Mouse (Mus musculus) mouse trophoblast stem cell (cell line): ENCODE results near the gene Psmb9.

Experiments
- in situ Hi-C, 2 experiments: fragments of 300-500 bp; cut with MseI, MboI; formaldehyde crosslinking; loops; 2 replicates in 1 of 2; 3 replicates in 1 of 2; pipeline ENCODE4 v1.15.1; 2025

Psmb9 gene

DNA sequence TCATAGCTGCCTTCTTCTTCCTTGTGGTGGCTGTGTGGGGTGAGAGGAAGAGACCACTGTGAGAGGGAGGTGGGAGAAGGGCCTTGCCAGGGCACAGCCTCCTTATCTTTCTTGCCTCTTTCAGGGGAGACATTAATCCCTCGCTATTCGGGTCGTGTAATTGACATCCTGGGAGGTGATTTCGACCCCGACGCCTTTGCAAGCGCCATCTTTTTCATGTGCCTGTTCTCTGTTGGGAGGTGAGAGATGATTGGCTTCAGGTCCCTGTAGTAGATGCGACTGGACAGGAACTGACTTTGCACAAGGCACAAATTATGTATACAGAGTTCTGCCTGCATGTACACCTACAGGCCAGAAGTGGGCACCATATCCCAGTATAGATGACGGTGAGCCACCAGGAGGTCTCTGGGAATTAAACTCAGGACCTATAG lies 18.2 kb upstream of the Psmb9 start:
- in situ Hi-C loops: no loop called here

DNA sequence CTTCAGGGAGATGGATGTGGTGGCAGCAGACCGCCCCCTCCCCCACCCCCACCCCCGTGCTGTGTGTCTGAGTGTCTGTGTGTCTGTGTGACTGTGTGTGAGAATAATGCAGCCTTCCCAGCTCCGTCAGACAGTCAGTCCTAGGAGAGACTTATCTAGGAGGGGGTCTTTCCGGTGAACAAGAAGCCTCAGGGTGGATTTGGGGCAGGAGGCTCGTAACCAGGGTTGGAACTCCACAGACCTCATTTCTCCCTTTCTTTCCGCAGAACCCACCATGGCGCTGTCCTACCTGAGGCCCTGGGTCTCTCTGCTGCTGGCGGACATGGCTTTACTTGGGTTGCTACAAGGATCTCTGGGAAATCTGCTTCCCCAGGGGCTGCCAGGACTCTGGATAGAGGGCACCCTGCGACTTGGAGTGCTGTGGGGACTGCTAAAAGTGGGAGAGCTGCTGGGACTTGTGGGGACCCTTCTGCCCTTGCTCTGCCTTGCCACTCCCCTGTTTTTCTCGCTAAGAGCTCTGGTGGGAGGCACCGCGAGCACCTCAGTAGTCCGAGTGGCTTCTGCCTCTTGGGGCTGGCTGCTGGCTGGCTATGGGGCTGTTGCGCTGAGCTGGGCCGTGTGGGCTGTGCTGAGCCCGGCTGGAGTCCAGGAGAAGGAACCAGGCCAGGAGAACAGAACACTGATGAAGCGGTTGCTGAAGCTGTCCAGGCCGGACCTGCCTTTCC lies 17.6 kb upstream of the Psmb9 start:
- in situ Hi-C loops: no loop called here

DNA sequence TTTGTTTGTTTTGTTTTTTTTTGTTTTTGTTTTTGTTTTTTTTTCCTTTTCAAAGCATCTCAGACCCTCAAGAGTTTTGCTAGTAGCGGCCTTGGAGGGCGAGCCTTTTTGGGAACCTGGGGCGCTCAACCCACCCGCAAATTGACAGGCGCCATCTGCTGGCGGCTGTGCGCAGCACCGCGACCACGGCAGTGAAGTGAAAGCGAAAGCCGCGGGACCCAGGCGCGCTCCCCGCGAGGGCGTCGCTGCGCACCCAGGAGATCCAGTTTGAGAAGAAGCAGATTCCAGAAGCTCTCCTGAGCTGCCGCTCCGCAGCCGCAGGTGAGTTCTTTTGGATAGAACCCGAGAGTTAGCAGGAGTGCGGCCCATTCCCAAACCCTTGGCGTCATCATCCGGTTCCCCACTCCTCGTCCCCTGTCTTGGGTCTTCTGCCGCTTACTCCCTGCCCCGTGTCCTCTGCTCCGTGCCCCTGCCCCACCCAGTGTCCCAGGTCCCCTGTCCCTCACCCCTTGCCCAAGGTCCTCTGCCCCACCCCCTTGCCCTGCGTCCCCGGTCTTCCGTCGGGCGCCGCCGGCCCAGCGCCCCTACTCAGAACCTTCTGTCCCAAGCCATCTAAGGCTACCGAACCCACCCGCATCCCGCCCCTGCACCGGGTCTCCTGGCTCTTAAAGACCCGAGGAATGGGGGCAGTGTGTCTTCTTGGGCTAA lies 16.9 kb upstream of the Psmb9 start:
- in situ Hi-C loops: no loop called here

DNA sequence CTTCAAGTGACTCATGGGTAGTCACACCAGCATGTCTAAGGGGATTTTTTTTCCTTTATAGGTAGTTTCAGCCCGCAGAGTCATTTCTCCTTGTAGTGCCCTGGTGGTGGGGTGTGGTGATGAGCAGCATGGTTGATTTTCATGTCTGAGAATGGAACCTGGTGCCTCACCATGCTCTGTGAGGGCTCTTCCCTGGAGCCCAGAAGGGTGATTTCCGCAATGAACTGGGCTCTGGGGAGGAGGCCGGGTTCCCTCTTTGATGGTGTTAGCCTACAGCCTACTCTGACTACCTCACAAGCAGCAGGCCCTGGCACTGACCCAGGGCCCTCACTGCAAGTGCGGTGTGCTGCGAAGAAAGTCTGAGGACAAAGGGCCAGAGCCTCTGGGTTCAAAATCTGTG lies 15.9 kb upstream of the Psmb9 start, which contains the start of gene Tap2:
Gene Tap2 (plus strand): TSS at position 84 of the 400 bp plus-strand sequence.
- in situ Hi-C loops: no loop called here

DNA sequence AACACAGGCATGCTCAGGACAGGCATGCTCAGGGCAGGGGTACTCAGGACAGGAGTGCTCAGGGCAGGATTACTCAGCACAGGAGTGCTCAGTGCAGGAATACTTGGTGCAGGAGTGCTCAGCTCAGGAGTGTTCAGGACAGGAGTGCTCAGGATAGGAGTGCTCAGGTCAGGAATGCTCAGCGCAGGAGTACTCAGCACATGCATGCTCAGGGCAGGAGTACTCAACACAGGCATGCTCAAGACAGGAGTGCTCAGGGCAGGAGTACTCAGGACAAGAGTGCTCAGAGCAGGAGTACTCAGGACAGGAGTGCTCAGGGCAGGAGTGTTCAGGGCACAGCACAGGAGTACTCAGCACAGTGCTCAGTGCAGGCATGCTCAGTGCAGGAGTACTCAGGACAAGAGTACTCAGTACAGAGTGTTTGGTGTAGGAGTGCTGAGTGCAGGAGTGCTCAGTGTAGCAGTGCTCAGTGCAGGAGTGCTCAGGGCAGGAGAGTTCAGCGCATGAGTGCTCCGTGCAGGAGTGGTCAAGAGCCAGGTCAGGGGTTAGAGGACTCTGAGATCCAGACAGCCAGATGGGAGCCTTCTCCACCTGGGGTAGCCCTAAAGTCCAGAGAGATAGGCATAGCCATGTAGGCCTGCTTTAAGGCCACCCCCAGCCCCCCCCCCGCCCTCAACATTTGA lies 15.3 kb upstream of the Psmb9 start:
- in situ Hi-C loops: no loop called here

DNA sequence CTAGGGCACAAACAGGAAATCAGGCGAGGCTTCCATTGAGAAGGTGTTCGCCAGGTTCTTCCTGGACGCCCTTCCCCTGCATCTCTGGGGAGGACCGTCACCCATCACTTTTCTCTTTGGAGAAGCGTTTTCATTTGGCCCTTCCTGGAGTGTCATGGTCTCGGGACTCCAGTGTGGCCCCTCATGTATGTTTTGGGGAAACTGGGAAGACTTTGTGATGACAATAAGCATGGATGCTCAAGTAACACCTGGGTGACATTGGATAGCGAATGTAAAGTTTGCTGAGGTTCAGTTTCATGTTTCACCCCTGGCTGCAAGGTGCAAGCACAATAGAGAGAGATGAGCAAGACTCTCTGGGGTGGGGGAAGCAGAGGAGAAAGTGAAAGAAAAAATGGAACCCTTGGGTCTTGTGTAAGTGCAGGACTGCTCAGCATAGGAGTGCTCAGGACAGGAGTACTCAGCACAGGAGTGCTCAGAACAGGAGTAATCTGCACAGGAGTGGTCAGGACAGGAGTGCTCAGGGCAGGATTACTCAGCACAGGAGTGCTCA lies 14.0 kb upstream of the Psmb9 start:
- in situ Hi-C loops: no loop called here

DNA sequence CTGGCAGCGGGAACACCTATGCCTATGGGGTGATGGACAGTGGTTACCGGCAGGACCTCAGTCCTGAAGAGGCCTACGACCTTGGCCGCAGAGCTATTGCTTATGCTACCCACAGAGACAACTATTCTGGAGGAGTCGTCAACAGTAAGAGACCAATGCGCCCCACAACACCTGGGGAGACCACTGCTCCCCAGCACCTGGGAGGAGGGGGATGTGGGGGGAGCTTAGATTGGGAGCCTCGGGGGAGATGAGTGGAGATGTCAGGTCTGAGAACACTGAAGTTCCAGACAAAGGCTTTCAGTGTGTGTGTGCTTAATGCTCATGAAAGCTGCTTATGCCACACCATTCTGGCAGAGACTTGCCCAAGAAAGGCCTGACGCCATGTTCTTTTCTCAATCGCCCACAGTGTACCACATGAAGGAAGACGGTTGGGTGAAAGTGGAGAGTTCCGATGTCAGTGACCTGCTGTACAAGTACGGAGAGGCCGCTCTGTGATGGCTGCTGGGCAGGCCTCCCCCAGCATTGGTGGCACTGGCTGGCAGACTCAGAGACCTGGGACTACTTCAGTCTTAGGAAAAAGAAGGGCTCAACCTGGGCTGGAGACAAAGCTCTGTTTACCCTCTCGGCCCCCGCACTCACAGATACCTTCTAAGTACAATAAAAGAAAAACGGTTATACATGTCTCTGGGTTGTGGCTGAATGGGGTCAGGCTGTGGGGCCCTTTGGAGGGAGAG lies 13.4 kb upstream of the Psmb9 start:
- in situ Hi-C loops: no loop called here

DNA sequence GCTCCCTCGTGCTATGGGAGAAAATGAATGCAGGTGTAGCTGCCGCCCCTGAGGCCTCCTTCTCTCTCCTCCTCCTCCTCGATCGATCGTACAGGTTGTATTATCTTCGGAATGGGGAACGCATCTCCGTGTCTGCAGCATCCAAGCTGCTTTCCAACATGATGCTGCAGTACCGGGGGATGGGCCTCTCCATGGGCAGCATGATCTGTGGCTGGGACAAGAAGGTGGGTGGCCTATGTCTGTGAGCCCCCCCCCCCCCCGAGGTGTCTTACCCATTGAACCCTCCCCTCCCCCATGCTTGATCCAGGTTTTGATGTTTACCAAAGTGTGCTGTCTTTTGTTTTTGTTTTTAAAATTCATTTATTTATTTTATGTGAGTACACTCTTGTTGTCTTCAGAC lies 12.5 kb upstream of the Psmb9 start:
- in situ Hi-C loops: no loop called here

DNA sequence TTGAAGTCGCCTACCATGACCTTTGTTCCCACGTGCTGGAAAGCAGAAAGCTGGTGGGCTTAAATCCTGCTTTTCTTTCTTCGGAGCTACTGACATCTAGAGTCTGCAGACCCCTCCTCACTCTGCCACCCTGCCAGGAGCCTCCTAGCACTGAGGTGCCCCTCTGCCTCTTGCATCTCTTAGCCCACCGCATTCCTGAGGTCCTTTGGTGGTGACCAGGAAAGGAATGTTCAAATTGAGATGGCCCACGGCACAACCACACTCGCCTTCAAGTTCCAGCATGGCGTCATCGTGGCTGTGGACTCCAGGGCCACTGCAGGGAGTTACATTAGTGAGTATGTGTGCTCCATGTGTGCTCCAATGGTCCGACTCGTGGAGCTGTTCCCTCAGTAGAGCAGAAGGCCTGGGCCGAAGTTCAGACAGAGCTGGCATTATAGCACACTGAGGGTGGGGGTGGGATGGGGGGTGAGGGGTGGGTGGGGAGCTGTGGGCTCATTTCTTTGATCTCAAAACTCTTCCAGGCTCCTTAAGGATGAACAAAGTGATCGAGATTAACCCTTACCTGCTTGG lies 11.6 kb upstream of the Psmb9 start:
- in situ Hi-C loops: no loop called here

DNA sequence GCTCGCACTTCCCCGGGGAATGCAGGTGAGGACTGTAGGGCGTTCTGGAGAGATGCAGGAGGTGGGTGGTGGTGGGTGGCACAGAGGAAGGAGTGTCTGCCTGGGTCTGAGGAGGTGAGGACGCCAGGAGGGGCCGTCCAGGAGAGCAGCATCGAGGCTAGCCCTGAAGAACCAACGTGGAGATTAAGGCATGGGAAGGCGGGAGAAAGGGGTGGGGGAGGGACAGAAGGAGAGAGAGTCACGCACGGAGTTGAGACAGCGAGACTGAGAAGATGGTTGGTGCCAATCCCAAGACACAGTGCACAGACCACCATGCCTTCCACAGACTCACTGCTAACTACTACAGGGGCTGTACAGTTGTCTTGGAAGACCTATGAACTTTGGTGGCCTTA lies 11.0 kb upstream of the Psmb9 start:
- in situ Hi-C loops: no loop called here

DNA sequence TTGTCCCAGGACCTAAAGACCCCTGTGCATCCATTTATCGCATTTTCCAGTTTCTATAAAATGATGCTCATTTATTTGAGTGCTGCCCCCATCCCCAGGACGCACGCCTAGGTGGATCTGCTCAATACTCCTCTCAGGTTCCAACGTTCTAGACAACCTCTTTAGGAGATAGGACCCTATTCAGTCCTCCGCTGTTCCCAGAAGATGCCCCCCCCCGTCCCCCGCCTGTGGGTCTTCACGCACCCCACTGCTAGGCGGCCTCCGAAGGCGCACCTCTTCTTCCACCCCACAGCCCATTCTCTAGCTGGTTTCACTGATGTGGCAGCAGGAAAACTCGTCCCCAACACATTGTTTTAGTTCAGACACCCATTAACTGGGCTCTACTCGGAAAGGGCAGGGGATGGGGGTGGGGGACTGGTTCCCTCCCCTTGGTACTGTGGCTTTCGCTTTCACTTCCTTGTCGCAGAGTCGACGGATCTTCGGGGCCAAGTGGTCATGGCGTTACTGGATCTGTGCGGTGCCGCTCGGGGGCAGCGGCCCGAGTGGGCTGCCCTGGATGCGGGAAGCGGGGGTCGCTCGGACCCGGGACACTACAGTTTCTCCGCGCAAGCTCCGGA lies 10.4 kb upstream of the Psmb9 start:
- in situ Hi-C loops: no loop called here

DNA sequence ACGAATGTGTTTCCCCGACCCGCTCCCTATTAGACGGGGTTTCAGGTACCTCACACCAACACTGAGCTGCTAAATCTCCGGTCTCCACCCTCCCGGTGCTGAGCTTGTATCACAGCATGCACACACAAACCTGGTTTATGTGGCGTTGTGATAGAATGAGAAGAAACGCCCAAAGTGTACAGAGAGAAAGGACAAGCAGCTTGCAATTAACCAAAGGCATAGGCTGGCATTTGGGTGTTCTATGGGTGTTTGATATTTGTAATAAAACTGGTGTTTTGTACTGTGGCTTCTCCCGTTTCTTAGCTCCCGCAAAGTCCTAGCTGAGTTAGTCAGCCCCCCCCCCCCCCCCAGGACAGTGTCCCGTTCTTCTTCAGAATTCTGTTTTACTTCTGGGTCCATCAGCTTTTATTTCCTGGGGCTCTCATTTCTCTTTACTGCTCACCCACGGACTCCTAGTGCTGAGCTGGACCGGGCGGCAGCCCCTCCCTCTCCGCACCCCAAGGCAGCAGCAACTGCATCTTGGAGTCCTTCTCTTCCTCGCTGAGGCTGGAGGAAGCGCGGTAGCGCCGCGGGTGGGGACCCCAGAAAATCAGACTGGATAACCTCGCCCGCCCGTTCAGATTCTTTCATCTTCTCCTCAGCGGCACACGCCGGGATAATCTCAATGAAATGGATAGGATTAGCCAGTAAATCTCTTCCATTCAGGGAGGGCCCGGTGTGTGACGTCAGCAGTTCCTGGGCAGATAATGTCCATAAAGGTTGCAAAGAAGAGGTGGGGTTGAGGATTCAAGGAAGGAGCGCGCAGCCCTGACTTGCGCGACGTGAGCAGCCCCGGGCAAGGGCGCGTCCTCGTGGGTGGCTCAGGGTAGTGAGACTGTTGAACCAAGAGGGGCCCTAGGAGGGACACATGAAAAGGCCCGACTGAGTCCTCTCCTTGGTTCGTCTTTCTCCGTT lies 9.7 kb upstream of the Psmb9 start, which contains the start of gene Psmb8:
Gene Psmb8 (plus strand): TSS at position 781 of the 954 bp plus-strand sequence.
- in situ Hi-C loops: no loop called here

DNA sequence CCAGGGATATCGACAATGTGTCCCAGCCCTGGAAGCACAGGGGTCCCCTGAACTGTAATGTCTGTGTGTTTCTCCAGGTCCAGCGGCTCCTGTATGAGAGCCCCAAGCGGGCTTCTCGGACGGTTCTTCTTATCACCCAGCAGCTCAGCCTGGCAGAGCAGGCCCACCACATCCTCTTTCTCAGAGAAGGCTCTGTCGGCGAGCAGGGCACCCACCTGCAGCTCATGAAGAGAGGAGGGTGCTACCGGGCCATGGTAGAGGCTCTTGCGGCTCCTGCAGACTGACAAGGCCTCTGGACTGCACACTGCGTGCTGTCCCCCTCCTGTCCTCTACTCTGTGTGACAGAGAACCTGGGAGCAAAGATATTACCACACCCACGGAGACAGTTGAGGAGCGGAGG lies 8.9 kb upstream of the Psmb9 start:
- in situ Hi-C loops: no loop called here

DNA sequence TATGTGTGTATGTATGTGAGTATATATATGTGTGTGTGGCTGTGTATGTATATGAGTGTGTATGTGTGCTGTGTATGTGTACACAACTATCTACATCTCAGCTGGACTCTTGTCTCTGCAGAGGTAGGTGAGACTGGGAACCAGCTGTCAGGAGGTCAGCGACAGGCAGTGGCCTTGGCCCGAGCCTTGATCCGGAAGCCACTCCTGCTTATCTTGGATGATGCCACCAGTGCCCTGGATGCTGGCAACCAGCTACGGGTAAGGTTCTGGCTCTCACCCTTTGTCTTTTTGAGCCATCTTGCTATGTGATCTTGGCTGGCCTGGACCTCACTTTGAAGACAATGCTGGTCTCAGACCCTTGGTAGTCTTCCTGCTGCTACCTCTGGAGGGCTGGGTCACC lies 7.2 kb upstream of the Psmb9 start:
- in situ Hi-C loops: no loop called here

DNA sequence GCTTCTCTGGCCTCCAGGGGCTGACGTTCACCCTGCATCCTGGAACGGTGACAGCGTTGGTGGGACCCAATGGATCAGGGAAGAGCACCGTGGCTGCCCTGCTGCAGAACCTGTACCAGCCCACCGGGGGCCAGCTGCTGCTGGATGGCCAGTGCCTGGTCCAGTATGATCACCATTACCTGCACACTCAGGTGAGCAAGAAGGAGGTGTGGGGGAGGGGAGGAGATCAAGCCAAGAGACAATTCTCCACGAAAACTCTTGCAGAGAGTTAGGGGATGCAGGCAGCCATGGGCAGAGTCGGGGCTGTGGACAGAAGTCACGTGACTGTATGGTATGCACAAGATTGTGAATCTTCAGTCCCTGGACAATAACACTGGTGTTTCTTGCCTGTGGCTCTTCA lies 5.9 kb upstream of the Psmb9 start:
- in situ Hi-C loops: no loop called here

DNA sequence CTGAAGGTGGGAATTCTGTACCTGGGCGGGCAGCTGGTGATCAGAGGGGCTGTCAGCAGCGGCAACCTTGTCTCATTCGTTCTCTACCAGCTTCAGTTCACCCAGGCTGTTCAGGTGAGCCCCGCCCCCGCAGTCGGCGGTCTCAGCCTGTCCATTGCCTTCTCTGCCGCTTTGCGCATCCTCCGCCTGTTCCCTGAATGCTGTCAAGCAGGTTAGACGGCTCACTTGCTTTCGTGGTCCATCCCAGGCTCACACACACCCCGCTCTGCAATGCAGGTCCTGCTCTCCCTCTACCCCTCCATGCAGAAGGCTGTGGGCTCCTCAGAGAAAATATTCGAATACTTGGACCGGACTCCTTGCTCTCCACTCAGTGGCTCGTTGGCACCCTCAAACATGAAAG lies 5.3 kb upstream of the Psmb9 start:
- in situ Hi-C loops: no loop called here

DNA sequence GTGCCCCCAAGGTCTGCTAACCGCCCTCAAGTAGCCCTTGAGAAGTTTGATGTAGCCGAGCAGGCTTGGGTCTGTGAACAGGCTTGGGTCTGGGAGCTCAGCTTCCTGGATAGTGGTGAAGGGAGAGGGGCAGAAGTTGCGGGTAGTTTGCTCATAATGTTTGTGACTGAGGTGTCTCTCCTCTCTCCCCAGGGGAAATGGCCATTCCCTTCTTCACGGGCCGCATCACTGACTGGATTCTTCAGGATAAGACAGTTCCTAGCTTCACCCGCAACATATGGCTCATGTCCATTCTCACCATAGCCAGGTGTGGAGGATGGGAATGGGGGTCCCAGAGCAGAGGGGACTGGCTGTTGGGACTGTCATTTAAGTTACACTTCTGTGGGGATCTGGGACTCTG lies 1.4 kb upstream of the Psmb9 start:
- in situ Hi-C loops: no loop called here

DNA sequence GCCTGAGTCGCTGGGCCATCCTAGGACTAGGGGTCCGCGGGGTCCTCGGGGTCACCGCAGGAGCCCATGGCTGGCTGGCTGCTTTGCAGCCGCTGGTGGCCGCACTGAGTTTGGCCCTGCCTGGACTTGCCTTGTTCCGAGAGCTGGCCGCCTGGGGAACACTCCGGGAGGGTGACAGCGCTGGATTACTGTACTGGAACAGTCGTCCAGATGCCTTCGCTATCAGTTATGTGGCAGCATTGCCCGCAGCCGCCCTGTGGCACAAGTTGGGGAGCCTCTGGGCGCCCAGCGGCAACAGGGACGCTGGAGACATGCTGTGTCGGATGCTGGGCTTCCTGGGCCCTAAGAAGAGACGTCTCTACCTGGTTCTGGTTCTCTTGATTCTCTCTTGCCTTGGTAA lies 446 bp upstream of the Psmb9 start:
- in situ Hi-C loops: no loop called here

DNA sequence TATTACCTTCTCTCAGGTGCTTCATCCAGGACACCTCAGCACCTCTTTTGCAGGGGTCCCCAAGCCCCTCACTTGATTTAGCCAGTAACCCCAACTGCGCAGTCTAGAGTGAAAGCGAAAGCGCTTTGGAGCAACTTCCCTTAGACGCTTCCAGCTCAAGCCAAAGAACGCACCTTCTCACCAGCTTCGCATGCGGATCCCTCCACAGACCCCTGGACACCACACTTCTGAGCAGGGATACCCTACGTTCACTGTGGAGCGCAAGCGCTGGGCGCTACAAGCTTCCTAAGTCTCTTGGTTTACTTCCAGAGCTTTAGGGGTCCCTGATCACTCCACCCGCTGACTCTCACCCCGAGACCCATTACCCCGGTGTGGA lies 691 bp downstream of the Psmb9 start:
- in situ Hi-C loops: no loop called here

DNA sequence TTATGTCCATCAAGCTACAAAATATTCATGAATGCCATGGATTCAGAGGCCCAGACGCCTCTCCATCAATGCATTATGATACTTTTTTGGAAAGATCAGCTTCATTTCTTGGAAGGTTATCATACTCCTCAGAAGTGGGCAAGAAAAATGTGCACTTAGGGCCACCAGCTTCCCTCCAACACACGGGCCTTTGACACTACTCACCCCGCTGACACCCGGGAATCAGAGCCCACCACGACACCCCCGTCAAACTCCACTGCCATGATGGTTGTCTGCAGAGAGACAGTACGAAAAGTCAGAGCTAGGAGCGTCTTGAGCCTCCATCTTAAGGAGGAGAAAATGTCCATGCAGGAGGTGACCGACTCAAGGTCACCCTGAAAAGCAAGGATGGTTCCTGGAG lies 2.0 kb downstream of the Psmb9 start:
- in situ Hi-C loops: no loop called here
